Mouse (Mus musculus): ENCODE data around the gene Lcp1.

DNA sequence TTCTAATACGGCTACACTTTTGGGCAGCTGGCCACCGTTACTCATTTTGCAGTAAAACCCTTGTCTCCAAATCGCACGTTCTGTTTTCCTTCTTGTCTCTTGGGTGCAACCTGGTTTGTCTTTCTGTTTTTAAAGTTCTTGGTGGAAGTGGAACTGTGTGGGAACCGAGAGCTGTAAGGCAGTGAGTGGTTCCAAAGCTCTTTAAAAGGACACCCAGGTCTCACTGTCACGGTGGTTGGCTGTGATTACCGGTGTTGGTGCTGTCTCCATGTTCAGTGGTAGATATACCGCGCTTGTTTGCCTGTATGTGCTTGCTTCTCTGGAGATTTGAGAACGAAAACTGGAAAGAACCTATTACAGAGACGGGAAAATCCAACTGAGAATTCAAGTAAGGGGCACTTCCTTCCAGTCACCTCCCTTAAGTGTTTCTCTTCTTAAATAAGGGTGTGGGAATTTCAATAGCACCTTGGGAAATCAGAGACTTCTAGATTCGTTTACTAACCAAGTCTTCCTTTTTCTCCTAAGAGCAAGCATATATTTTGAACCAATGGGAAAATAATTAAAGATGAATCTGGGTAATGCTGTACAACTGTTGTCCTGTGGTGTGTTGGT lies 529 bp downstream of the Lcp1 start:
- TF ChIP-seq ZC3H11A (IDR thresholded peaks at IDR 0.05; ENCODE audit: low read depth, low read length) (no peak), CTCF (conservative IDR thresholded peaks at IDR 0.05 in 1 of 2, IDR thresholded peaks at IDR 0.05 in 1 of 2; ENCODE audit: low read depth in 2 of 2, low read length in 2 of 2) (no peak), MAX (IDR thresholded peaks at IDR 0.05; ENCODE audit: low read length) (no peak)
